Mouse (Mus musculus): ENCODE measurements around the gene Vmn1r185. TPM values are rescaled to one million over a fixed set of nuclear protein-coding genes. Genes with fewer than 3 reads are reported as not detected.
"Not testable (repeated sequence)": the region's sequence is repeated elsewhere in the genome, so short reads cannot be mapped to it uniquely, and the experiment has no call there.

Gene Vmn1r185
- polyA plus RNA-seq (2015; fragmentation: Nextera tagmentation; extraction: Ambion mirVana), result not detected in 2 replicates

- ATAC-seq (ENCODE audit: borderline replicate concordance, extremely low read depth, low FRiP score, low TSS enrichment); H3K36me3 ChIP-seq; H3K9ac ChIP-seq; H3K9me3 ChIP-seq; H3K27ac ChIP-seq; H3K27me3 ChIP-seq; H3K4me2 ChIP-seq; H3K4me3 ChIP-seq; H3K4me1 ChIP-seq: not testable (repeated sequence)
- 80% methylated on average over 1 of the region's 1 CpGs for WGBS
Observed at GRCm38 (mm10) chr7:26618364-26618763, at the start of gene Vmn1r185. Vmn1r185 (minus strand) TSS chr7:26618464.

GRCm38 (mm10) chr7:26667466-26667865, 49.2 kb upstream of the Vmn1r185 start:
- WGBS, result 24% methylated on average over 2 of the region's 2 CpGs
- not testable (repeated sequence) for H3K9ac ChIP-seq; H3K4me2 ChIP-seq; H3K9me3 ChIP-seq; H3K36me3 ChIP-seq; H3K4me1 ChIP-seq; H3K4me3 ChIP-seq; H3K27ac ChIP-seq; H3K27me3 ChIP-seq; ATAC-seq (ENCODE audit: borderline replicate concordance, extremely low read depth, low FRiP score, low TSS enrichment)

- 82% methylated on average over 5 of the region's 5 CpGs for WGBS
Observed at GRCm38 (mm10) chr7:26666011-26666410, 47.7 kb upstream of the Vmn1r185 start.

GRCm38 (mm10) chr7:26589774-26590173, 28.5 kb downstream of the Vmn1r185 start:
- 46% methylated on average over 1 of the region's 1 CpGs for WGBS
- H3K4me2 ChIP-seq, result no peak overlapping the region
- H3K36me3 ChIP-seq, result no peaks in the 10 kb centered on the region
- H3K27me3 ChIP-seq, result no peaks in the 10 kb centered on the region
- no peak overlapping the region for H3K4me3 ChIP-seq
- H3K9me3 ChIP-seq, result no peaks in the 10 kb centered on the region
- H3K9ac ChIP-seq, result no peak overlapping the region
- ATAC-seq (ENCODE audit: borderline replicate concordance, extremely low read depth, low FRiP score, low TSS enrichment), result no peak
- H3K4me1 ChIP-seq, result no peaks in the 10 kb centered on the region
- no peak overlapping the region for H3K27ac ChIP-seq

More at GRCm38 (mm10) chr7:26666011-26666410, 47.7 kb upstream of the Vmn1r185 start:
- H3K4me2 ChIP-seq, result no peak overlapping the region
- no peaks in the 10 kb centered on the region for H3K27me3 ChIP-seq
- H3K9me3 ChIP-seq, result peaks cover 2% of the 10 kb centered on the region; the same call in 1 of the 2 replicates
- no peak overlapping the region for H3K4me3 ChIP-seq
- H3K9ac ChIP-seq, result no peak overlapping the region
- no peak overlapping the region for H3K27ac ChIP-seq
- H3K36me3 ChIP-seq, result no peaks in the 10 kb centered on the region
- no peak for ATAC-seq (ENCODE audit: borderline replicate concordance, extremely low read depth, low FRiP score, low TSS enrichment)
- no peaks in the 10 kb centered on the region for H3K4me1 ChIP-seq

- Histone ChIP-seq H3K27me3 (no peaks in the 10 kb centered on the region), H3K9me3 (no peaks in the 10 kb centered on the region), H3K4me3 (no peak overlapping the region), H3K4me1 (no peaks in the 10 kb centered on the region), H3K36me3 (no peaks in the 10 kb centered on the region), H3K9ac (no peak overlapping the region), H3K4me2 (no peak overlapping the region), H3K27ac (no peak overlapping the region)
- ATAC-seq (ENCODE audit: borderline replicate concordance, extremely low read depth, low FRiP score, low TSS enrichment), result no peak
Observed at GRCm38 (mm10) chr7:26589077-26589476, 29.2 kb downstream of the Vmn1r185 start.

Other genes with a start within 250 kb of the Vmn1r185 start
- not detected in 2 replicates for gene Nlrp9c, start 214.8 kb downstream of the Vmn1r185 start, polyA plus RNA-seq (2015; fragmentation: Nextera tagmentation; extraction: Ambion mirVana)
- gene Nlrp4a, start 183.4 kb downstream of the Vmn1r185 start, polyA plus RNA-seq (2015; fragmentation: Nextera tagmentation; extraction: Ambion mirVana), result not detected in 2 replicates
- gene Nlrp9a, start 83.4 kb downstream of the Vmn1r185 start, polyA plus RNA-seq (2015; fragmentation: Nextera tagmentation; extraction: Ambion mirVana), result not detected in 2 replicates
- not detected in 2 replicates for gene Cyp2b23, start 68.0 kb upstream of the Vmn1r185 start, polyA plus RNA-seq (2015; fragmentation: Nextera tagmentation; extraction: Ambion mirVana)
- gene Cyp2b19, start 138.7 kb upstream of the Vmn1r185 start, polyA plus RNA-seq (2015; fragmentation: Nextera tagmentation; extraction: Ambion mirVana), result not detected in 2 replicates
- not detected in 2 replicates for gene Cyp2g1, start 190.4 kb upstream of the Vmn1r185 start, polyA plus RNA-seq (2015; fragmentation: Nextera tagmentation; extraction: Ambion mirVana)
- gene Cyp2a5, start 216.8 kb upstream of the Vmn1r185 start, polyA plus RNA-seq (2015; fragmentation: Nextera tagmentation; extraction: Ambion mirVana), result 0.11 and 0.19 TPM in 2 replicates

Data from lung, embryonic 15.5 days (tissue).